Mouse (Mus musculus): Measurements from ENCODE around the gene Ifnz. TPM values are rescaled to one million over a fixed set of nuclear protein-coding genes. Genes with fewer than 3 reads are reported as not detected.
A peak's percentile ranks its signal among the peaks of the same experiment; 100 is the strongest.
"Not testable (repeated sequence)": the region's sequence is repeated elsewhere in the genome, so short reads cannot be mapped to it uniquely, and the experiment has no call there.

Gene Ifnz
- total RNA-seq, 2 experiments from 2014 or later: not detected

- peak in 1 of 2 experiments; percentile 24 for DNase-seq (ENCODE audit: low spot score in 2 of 2)
Measured at GRCm38 (mm10) chr4:88782335-88782734, 404 bp downstream of the Ifnz start.

GRCm38 (mm10) chr4:88785409-88785808, 3.5 kb downstream of the Ifnz start, which contains the start of gene Gm13276:
Gm13276 (plus strand) TSS chr4:88785709.
- not testable (repeated sequence) for DNase-seq (ENCODE audit: low spot score in 2 of 2)

- DNase-seq (ENCODE audit: low spot score in 2 of 2): peak; percentile 32 to 39
Measured at GRCm38 (mm10) chr4:88788402-88788801, 6.5 kb downstream of the Ifnz start, which contains the start of gene Gm13277. Gm13277 (plus strand) TSS chr4:88788632.

- not testable (repeated sequence) for DNase-seq (ENCODE audit: low spot score in 2 of 2)
Measured at GRCm38 (mm10) chr4:88791250-88791649, 9.3 kb downstream of the Ifnz start, which contains the start of gene Gm13278. Gm13278 (plus strand) TSS chr4:88791550.

GRCm38 (mm10) chr4:88793936-88794675, 12.2 kb downstream of the Ifnz start, which contains the start of gene Gm13275:
Gm13275 (plus strand) TSS chr4:88794487.
- peak; percentile 66 to 79 for DNase-seq (ENCODE audit: low spot score in 2 of 2)

GRCm38 (mm10) chr4:88797097-88797496, 15.2 kb downstream of the Ifnz start, which contains the start of gene Gm13279:
Gm13279 (plus strand) TSS chr4:88797397.
- not testable (repeated sequence) for DNase-seq (ENCODE audit: low spot score in 2 of 2)

- not testable (repeated sequence) for DNase-seq (ENCODE audit: low spot score in 2 of 2)
Measured at GRCm38 (mm10) chr4:88799365-88799764, 17.4 kb downstream of the Ifnz start, which contains the start of gene Gm13285. Gm13285 (plus strand) TSS chr4:88799665.

GRCm38 (mm10) chr4:88802954-88803353, 21.0 kb downstream of the Ifnz start, which contains the start of gene Gm13287:
Gm13287 (plus strand) TSS chr4:88803254.
- not testable (repeated sequence) for DNase-seq (ENCODE audit: low spot score in 2 of 2)

- not testable (repeated sequence) for DNase-seq (ENCODE audit: low spot score in 2 of 2)
Measured at GRCm38 (mm10) chr4:88805231-88805630, 23.3 kb downstream of the Ifnz start, which contains the start of gene Gm13288. Gm13288 (plus strand) TSS chr4:88805531.

GRCm38 (mm10) chr4:88805761-88806160, 23.8 kb downstream of the Ifnz start:
- peak; percentile 19 to 30 for DNase-seq (ENCODE audit: low spot score in 2 of 2)

- DNase-seq (ENCODE audit: low spot score in 2 of 2): no peak
Measured at GRCm38 (mm10) chr4:88815928-88816327, 34.0 kb downstream of the Ifnz start, which contains the start of gene Ifna7. Ifna7 (plus strand) TSS chr4:88816228.

- DNase-seq (ENCODE audit: low spot score in 2 of 2): no peak
Measured at GRCm38 (mm10) chr4:88819659-88820058, 37.7 kb downstream of the Ifnz start, which contains the start of gene Ifna11. Ifna11 (plus strand) TSS chr4:88819959.

GRCm38 (mm10) chr4:88822995-88823394, 41.1 kb downstream of the Ifnz start:
- DNase-seq (ENCODE audit: low spot score in 2 of 2): no peak

GRCm38 (mm10) chr4:88827116-88827515, 45.2 kb downstream of the Ifnz start, which contains the start of gene Ifna6:
Ifna6 (plus strand) TSS chr4:88827416.
- not testable (repeated sequence) for DNase-seq (ENCODE audit: low spot score in 2 of 2)

GRCm38 (mm10) chr4:88830523-88830922, 48.6 kb downstream of the Ifnz start:
- DNase-seq (ENCODE audit: low spot score in 2 of 2): peak in 1 of 2 experiments; percentile 21

Other genes with a start within 250 kb of the Ifnz start
- not detected for gene Ifna15, start 223.9 kb upstream of the Ifnz start, total RNA-seq (2021)
- gene Ifna14, start 210.3 kb upstream of the Ifnz start, total RNA-seq (2021): not detected
- not detected for gene Ifna9, start 189.7 kb upstream of the Ifnz start, total RNA-seq (2021)
- not detected for gene Ifna12, start 178.8 kb upstream of the Ifnz start, total RNA-seq (2021)
- not detected for gene C87499, start 147.7 kb upstream of the Ifnz start, total RNA-seq (2021)
- gene Ifna13, start 137.7 kb upstream of the Ifnz start, total RNA-seq (2021): not detected
- not detected for gene Ifna16, start 105.2 kb upstream of the Ifnz start, total RNA-seq (2021)
- not detected for gene Ifna2, start 98.2 kb upstream of the Ifnz start, total RNA-seq (2021)
- not detected for gene Ifnab, start 90.8 kb upstream of the Ifnz start, total RNA-seq (2021)
- under 1 TPM in 1 of 2 experiments, not detected in 1; 0.40 TPM for gene Gm26566, start 60.3 kb upstream of the Ifnz start, total RNA-seq (2021)
- 10 to 100 TPM; 77.8 to 85.0 TPM for gene Klhl9, start 59.7 kb upstream of the Ifnz start, total RNA-seq (2021)
- not detected for gene Gm13271, start 27.3 kb upstream of the Ifnz start, total RNA-seq (2021)
- gene Gm13283, start 22.0 kb upstream of the Ifnz start, total RNA-seq (2021): not detected
- gene Gm13290, start 8.3 kb upstream of the Ifnz start, total RNA-seq (2021): not detected
- gene Gm13289, start 5.2 kb upstream of the Ifnz start, total RNA-seq (2021): not detected
- gene Gm13272, start 2.3 kb upstream of the Ifnz start, total RNA-seq (2021): not detected
- gene Gm13276, start 3.6 kb downstream of the Ifnz start, total RNA-seq (2021): not detected
- not detected for gene Gm13277, start 6.5 kb downstream of the Ifnz start, total RNA-seq (2021)
- not detected for gene Gm13278, start 9.4 kb downstream of the Ifnz start, total RNA-seq (2021)
- not detected for gene Gm13275, start 12.4 kb downstream of the Ifnz start, total RNA-seq (2021)
- gene Gm13279, start 15.3 kb downstream of the Ifnz start, total RNA-seq (2021): not detected
- gene Gm13285, start 17.5 kb downstream of the Ifnz start, total RNA-seq (2021): not detected
- not detected for gene Gm13287, start 21.1 kb downstream of the Ifnz start, total RNA-seq (2021)
- gene Gm13288, start 23.4 kb downstream of the Ifnz start, total RNA-seq (2021): not detected
- gene Ifna7, start 34.1 kb downstream of the Ifnz start, total RNA-seq (2021): not detected
- not detected for gene Ifna11, start 37.8 kb downstream of the Ifnz start, total RNA-seq (2021)
- gene Ifna6, start 45.3 kb downstream of the Ifnz start, total RNA-seq (2021): not detected
- gene Ifna5, start 53.4 kb downstream of the Ifnz start, total RNA-seq (2021): not detected
- gene Ifna4, start 59.7 kb downstream of the Ifnz start, total RNA-seq (2021): not detected
- not detected for gene Ifna1, start 68.0 kb downstream of the Ifnz start, total RNA-seq (2021)
- not detected for gene Ifne, start 98.1 kb downstream of the Ifnz start, total RNA-seq (2021)

Measured in adrenal gland, adult 18-20 months (tissue).